Mouse (Mus musculus): ENCODE results near the gene Ahnak2. TPM values are rescaled to one million over a fixed set of nuclear protein-coding genes. Genes with fewer than 3 reads are reported as not detected.
"Not testable (repeated sequence)": the region's sequence is repeated elsewhere in the genome, so short reads cannot be mapped to it uniquely, and the experiment has no call there.

Ahnak2 gene
- total and polyA plus RNA-seq, 3 experiments: 2.6 to 11.4 TPM; not detected in 1

- TF ChIP-seq USF1 (IDR thresholded peaks at IDR 0.05; ENCODE audit: low read depth, low read length): no peak
These were observed 41.3 kb upstream of the Ahnak2 start (continued) for GRCm38 (mm10) chr12:112843803-112844202.

- not testable (repeated sequence) for H3K9me3 ChIP-seq (replicated peaks; ENCODE audit: insufficient read depth, low read length); H3K79me2 ChIP-seq (ENCODE audit: control insufficient read depth, insufficient read depth, low read length, poor library complexity); H3K27ac ChIP-seq (ENCODE audit: control insufficient read depth, low read depth, low read length); DNase-seq (ENCODE audit: low read depth, low spot score); H3K36me3 ChIP-seq (ENCODE audit: control insufficient read depth in 1 of 2, insufficient read depth in 2 of 2, low read length in 2 of 2); H3K9ac ChIP-seq (ENCODE audit: control insufficient read depth, low read depth, low read length, poor library complexity, severe bottlenecking); H3K4me3 ChIP-seq (ENCODE audit: control insufficient read depth in 1 of 2, insufficient read depth in 1 of 2, low read depth in 2 of 2, low read length in 2 of 2); H3K4me1 ChIP-seq (ENCODE audit: control insufficient read depth in 1 of 2, insufficient read depth in 2 of 2, low read length in 2 of 2); H3K27me3 ChIP-seq (ENCODE audit: control insufficient read depth in 1 of 2, insufficient read depth in 2 of 2, low read length in 2 of 2)
These were observed 39.7 kb upstream of the Ahnak2 start for GRCm38 (mm10) chr12:112842128-112842527.

GRCm38 (mm10) chr12:112841338-112841892 is 39.0 kb upstream of the Ahnak2 start:
- not testable (repeated sequence) for H3K9ac ChIP-seq (ENCODE audit: control insufficient read depth, low read depth, low read length, poor library complexity, severe bottlenecking); H3K79me2 ChIP-seq (ENCODE audit: control insufficient read depth, insufficient read depth, low read length, poor library complexity); H3K9me3 ChIP-seq (replicated peaks; ENCODE audit: insufficient read depth, low read length); H3K27me3 ChIP-seq (ENCODE audit: control insufficient read depth in 1 of 2, insufficient read depth in 2 of 2, low read length in 2 of 2); H3K4me1 ChIP-seq (ENCODE audit: control insufficient read depth in 1 of 2, insufficient read depth in 2 of 2, low read length in 2 of 2); H3K4me3 ChIP-seq (ENCODE audit: control insufficient read depth in 1 of 2, insufficient read depth in 1 of 2, low read depth in 2 of 2, low read length in 2 of 2); H3K27ac ChIP-seq (ENCODE audit: control insufficient read depth, low read depth, low read length); DNase-seq (ENCODE audit: low read depth, low spot score); H3K36me3 ChIP-seq (ENCODE audit: control insufficient read depth in 1 of 2, insufficient read depth in 2 of 2, low read length in 2 of 2)
- peak; percentile 96 for TF ChIP-seq JUND (IDR thresholded peaks at IDR 0.05; ENCODE audit: low read depth, low read length)
- peak; percentile 46 for TF ChIP-seq ZC3H11A (IDR thresholded peaks at IDR 0.05; ENCODE audit: low read depth, low read length)
- peak; percentile 68 for TF ChIP-seq SMC3 (IDR thresholded peaks at IDR 0.05; ENCODE audit: low read depth, low read length)
- peak; percentile 54 for TF ChIP-seq RAD21 (IDR thresholded peaks at IDR 0.05; ENCODE audit: low read depth, low read length)
- TF ChIP-seq CTCF (IDR thresholded peaks at IDR 0.05 in 2 of 3, conservative IDR thresholded peaks at IDR 0.05 in 1 of 3; ENCODE audit: control insufficient read depth in 1 of 3, insufficient read depth in 1 of 3, low read depth in 2 of 3, low read length in 3 of 3, poor library complexity in 1 of 3, severe bottlenecking in 1 of 3): peak in 2 of 3 experiments; percentile 55 to 66; a peak in 4 of 6 replicates

- Histone ChIP-seq H3K27ac (ENCODE audit: control insufficient read depth, low read depth, low read length) (no peak overlapping the region), H3K9me3 (replicated peaks; ENCODE audit: insufficient read depth, low read length) (0 out of 2 replicates have a peak, but pooled peaks cover 2% of the 10 kb centered on the region), H3K9ac (ENCODE audit: control insufficient read depth, low read depth, low read length, poor library complexity, severe bottlenecking) (no peak overlapping the region), H3K4me3 (ENCODE audit: control insufficient read depth in 1 of 2, insufficient read depth in 1 of 2, low read depth in 2 of 2, low read length in 2 of 2) (no peak overlapping the region), H3K4me1 (ENCODE audit: control insufficient read depth in 1 of 2, insufficient read depth in 2 of 2, low read length in 2 of 2) (peaks cover 0 to 3% of the 10 kb centered on the region in 2 experiments; a peak in 1 of 4 replicates), H3K79me2 (ENCODE audit: control insufficient read depth, insufficient read depth, low read length, poor library complexity) (no peaks in the 10 kb centered on the region), H3K27me3 (ENCODE audit: control insufficient read depth in 1 of 2, insufficient read depth in 2 of 2, low read length in 2 of 2) (no peaks in the 10 kb centered on the region), H3K36me3 (ENCODE audit: control insufficient read depth in 1 of 2, insufficient read depth in 2 of 2, low read length in 2 of 2) (no peaks in the 10 kb centered on the region)
- DNase-seq (ENCODE audit: low read depth, low spot score): no peak
- TF ChIP-seq TCF12 (IDR thresholded peaks at IDR 0.05; ENCODE audit: low read depth, low read length): no peak
- no peak for TF ChIP-seq CHD2 (IDR thresholded peaks at IDR 0.05; ENCODE audit: low read length)
These were observed 38.0 kb upstream of the Ahnak2 start for GRCm38 (mm10) chr12:112840209-112841086.

All from MEL (cell line).